Mouse (Mus musculus) heart, adult 2 months (tissue): ENCODE data around the gene Nap1l5.

Source experiments
- CTCF ChIP-seq: fragments of 200-600 bp; IDR thresholded peaks from 2 replicates; pipeline ENCODE4 v1.8.1; 2022; ENCODE audit warnings: antibody characterized with exemption, mild to moderate bottlenecking, moderate library complexity
- EP300 ChIP-seq: fragments of 200-500 bp; IDR thresholded peaks from 2 replicates; pipeline ENCODE4 v1.6.1; 2011; ENCODE audit warnings: low read depth, low read length, control low read depth; ENCODE audit not compliant: insufficient read depth
- POLR2A ChIP-seq: fragments of 200-500 bp; IDR thresholded peaks from 2 replicates; pipeline ENCODE4 v1.6.1; 2011; ENCODE audit warnings: mild to moderate bottlenecking, low read depth, low read length, control low read depth; ENCODE audit not compliant: insufficient read depth

DNA sequence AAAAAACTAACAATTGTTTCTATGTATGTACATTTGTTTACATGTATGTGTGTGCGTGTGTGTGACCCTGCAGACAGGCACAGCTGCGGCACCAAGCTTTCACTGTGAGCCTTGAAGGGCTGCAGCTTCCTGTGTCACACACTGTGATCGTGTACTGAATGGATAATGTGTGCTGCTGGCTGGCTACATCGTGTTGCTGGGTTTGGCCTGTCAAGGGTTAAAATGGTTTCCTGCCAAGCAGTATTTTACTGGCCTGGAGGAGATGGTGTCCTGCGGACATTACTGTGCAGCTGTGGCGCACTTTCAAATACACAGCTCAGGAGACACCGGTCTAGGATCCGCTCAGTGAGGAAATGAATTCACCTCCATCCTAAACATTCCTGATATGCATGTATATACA is 3.7 kb downstream of the Nap1l5 start:
- TF ChIP-seq POLR2A = no peak
- no peak for TF ChIP-seq CTCF
- no peak for TF ChIP-seq EP300
